Mouse (Mus musculus): Measurements from ENCODE around the gene Prrt2.

Gene Prrt2

DNA sequence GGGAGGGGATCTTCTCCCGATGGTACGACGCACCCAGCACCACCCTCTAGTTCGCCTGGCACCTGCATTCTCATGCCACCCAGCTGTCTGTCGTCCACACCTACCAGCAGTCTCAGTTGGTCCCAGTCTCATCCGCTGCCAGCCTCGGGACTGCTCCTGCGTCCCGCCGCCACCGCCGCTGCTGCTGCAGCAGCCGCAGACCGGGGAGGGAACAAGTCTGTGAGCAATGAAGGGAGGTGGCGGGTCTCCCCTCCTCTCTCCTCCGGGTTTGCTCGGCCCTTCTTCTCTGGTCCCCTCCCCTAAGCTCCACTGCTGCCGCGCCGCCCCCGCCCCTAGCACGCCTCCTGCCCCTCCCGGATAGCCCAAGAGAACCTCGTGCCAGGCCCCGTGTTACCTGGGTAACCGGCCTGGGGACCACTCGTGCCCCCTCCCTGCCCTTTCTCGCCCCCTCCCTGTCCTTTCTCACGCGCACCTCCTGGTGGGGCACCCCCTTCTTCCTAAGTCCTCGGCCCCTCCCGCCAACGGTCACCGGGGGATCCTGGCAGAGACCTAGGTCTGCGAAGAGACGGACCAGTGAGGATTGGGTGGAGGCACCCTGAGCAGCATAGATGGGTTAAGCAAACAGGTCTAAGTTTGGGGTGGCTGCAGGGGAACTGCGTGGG is at the start of gene Prrt2, which contains the start of gene Gm42742:
Gene Prrt2, minus strand, starts transcription at position 311 of the 662 bp plus-strand sequence.
Gene Gm42742, minus strand, starts transcription at position 197 of the 662 bp plus-strand sequence.
- DNase-seq (ENCODE audit: low read depth, low spot score) = no peak

DNA sequence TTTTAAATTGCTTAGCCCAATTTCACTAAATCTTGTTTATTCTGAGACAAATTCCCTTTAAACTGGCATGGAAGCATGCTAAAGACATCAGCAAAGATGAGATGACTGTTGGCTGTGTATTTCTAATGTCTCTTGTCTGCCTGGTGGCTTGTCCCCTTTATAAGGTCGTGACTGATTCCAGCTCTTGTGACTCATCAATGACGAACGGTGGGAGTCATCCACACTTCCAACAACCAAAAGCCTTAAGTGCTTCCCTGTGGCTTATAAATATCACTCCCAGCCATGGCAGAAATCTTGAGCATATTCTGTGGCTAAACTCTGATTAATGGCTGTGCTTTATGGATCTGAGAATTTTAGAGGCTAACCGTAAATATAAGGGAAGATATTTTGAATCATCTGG is 45.3 kb upstream of the Prrt2 start:
- no peak for DNase-seq (ENCODE audit: low read depth, low spot score)

DNA sequence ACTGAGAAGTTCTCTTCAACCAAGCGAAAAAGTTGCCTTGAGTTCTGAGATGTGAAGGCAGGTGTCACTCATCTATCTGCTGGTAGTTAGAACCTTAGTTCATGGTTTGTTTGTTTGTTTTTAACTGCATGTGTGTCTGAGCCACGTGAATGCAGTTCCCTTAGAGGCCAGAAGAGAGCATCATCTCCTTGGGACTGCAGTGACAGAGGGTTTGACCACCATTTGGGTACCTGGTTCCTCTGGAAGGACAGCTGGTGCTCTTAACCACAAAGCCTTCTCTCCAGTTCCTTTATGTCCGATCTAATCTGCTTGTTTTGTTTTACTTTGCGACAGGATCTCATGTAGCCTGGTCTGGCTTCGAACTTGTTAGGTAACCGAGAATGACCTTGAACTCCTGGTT is 44.5 kb upstream of the Prrt2 start:
- DNase-seq (ENCODE audit: low read depth, low spot score) = no peak

DNA sequence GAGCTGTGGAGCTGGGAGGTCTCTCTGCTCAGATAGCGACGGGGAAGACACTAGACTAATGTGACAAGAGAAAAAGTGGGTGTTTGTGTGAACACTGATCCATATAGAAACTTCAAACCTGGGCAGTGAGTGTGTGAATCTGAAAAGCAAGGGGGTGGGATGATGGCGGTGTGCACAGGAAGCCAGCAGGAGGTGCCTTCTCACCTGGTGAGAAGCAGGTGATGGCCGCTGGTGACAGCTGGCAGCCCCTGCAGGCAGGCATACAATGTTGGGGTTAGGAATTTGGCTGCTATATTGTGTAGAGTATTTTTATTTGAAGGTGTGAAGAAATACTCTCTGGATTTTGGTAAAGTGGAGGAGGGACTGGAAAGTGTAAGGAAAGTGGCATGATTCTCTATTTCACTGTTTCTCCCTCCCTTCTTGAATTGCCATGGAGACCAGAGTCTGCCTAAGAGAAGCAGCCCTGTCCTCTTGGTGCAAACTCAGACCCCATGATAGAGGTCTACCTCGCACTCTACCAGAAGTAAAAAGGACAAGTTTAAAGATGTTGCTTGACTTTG is 34.1 kb upstream of the Prrt2 start:
- DNase-seq (ENCODE audit: low read depth, low spot score) = no peak

DNA sequence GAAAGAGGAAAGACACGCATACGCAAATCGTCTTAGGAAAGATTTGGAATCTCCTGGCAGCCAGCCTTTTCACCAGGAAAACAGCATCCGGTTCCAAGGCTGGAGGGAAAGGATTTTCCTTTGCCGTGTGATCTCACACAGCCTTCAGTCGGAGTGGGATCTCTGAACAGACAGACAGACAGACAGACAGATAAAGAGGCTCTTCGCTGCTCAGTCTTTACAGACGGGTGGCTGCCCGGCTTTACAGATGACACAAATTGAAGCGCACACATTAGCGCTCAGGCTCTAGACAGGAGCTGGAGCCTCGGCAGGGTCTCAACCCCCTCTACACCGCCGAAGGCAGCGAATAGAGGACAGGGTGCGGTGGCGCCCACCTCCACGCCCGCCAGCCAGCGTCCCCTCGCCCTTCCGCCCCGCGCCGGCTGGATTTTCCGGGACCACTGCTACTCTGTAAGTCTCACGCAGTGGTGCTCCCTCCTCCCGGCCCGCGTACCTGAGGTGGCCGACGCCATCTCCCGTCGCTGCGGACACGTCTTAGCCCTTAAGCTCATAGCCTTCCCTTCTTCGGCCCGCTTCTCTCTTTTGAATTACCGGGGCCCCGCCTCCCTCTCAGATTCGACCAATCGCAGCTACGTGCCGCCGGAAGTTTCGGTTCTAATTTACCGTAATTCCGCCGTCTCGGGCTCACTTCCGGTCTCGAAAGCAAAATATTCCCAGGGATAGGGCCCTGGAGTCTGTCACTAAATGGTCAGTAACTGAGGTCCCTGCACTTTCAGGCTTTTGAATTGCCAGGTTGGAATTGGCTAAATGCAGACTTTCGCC is 21.1 kb upstream of the Prrt2 start, which contains the start of gene Kif22:
Gene Kif22, minus strand, starts transcription at position 621 of the 822 bp plus-strand sequence.
- peak; percentile 78 for DNase-seq (ENCODE audit: low read depth, low spot score)

DNA sequence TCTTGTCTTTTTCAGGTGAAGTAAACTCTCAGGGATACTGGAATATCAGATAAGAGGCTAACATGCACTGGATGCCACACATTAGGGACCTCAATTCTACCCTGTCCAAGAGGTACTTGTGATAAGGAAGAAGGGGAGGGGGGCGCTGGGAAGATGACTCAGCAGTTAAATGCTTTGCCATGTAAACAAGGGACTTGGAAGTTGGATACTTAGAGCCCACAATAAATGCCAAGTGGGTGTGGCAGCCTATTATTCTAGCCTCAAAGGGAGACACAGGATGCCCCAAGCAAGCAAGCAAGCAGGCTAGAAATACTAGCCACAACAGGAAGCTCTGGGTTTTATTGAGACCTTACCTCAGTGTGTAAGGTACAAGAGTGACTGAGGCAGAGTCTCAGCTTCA is 10.2 kb upstream of the Prrt2 start:
- DNase-seq (ENCODE audit: low read depth, low spot score) = no peak

DNA sequence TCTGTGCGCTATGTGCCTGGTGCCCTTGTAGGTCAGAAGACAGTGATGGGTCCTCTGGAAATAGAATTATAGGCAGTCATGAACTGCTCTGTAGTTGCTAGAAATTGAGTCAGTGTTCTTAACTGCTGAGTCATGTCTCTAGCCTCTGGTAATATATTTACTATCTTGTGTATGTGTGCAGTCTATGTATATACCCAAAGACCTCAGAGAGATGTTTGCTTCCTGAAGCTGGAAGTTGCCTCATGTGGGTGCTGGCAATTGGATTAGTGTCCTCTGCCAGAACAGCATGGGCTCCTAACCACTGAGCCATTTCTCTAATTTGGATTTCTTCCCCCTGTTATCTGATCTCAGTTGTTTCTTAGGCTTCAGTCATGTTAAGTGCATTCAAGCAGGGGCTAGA is 9.2 kb upstream of the Prrt2 start:
- no peak for DNase-seq (ENCODE audit: low read depth, low spot score)

DNA sequence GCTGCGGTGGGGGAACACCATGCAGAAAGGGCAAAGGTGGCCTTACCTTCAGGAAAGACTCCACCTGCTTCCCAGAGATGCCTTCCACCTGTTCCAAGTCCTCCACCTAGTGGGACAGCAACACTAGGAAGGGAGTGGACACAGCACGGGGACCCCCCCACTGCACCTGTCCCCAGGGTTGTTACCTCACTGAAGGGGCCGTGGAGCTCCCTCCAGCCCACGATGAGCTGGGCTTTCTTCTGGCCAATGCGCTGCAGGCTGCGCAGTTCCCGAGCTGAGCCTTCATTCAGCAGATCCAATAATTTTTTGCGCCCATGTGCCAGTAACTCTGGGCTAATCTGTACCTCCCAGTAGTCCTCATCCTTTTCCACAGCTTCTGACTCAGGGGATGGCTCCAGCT is 6.9 kb upstream of the Prrt2 start:
- DNase-seq (ENCODE audit: low read depth, low spot score) = no peak

DNA sequence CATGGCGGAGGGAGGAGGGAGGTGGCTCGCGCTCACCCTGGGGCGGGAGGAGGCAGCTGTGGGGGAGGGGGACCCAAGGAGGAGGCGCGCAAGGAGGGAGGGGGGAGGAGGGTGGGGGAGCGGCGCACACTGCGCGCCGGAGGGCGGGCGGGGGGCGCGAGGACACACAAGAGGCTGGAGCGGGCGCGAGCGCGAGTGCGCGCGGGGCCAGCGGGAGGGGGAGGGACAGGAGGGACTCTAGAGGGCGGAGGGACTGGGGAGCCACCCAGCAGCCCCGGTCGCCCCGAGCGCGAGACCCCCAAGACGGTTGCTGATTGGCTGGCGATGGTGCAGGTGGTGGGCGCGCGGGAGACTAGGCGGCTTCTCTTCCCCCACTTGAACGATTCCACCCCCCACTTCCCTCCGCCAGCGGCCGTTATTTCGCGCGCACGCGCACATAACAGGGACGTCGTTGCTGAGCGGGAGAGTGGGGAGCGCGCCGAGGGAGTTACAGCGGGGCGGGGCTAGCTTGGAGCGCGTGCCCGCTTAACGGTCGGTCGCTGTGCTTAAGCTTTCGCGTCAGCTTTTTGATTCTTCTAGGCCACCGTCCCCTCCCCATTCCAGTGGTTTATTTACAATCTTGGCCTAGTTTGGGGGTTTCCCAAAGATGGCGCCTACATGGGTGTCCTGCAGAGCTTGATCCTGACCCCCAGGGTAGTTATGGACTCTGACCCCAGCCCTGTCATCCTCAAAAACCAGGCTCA is 6.1 kb upstream of the Prrt2 start, which contains the start of gene Maz:
Gene Maz, minus strand, starts transcription at position 54 of the 743 bp plus-strand sequence.
- DNase-seq (ENCODE audit: low read depth, low spot score) = peak; percentile 99

DNA sequence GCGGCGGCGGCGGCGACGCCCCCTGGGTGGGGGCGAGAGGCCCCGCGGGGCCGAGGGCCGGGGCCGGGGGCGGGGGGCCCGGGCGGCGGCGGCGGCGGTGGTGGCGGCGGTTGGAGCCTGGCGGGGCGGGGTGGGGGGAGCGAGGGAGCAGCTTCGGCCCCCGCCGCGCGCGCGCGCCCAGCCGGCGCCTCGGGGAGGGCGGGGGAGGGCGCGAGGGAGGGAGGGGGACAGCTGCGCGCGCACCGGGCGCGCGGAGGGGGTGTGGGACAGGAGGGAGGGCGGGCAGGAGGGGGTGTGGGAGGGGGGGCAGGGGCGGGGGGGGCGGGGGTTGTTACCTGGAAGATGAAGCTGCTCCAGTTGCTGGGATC is 5.6 kb upstream of the Prrt2 start:
- DNase-seq (ENCODE audit: low read depth, low spot score) = no peak

DNA sequence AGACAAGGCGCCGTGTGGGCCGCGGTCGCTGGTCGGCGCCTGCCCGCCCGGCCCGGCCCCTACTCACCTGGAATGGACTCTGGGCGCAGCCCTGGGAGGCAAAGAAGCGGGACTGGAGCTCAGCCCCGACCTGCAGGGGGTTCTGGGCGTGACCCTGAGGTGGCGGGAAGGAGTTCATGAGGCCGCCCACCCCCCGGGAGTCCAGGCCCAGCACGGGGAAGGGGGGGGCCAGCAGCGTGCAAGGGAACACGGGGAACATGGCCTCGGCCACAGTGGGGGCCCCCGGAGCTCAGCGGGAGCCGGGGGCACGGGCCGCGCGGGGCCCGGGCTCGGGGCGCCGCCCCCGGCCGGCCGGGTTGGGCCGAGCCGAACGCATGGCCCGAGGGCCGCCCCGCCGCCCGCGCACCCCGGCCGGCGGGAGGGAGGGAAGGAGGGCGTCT is 5.2 kb upstream of the Prrt2 start:
- DNase-seq (ENCODE audit: low read depth, low spot score) = no peak

DNA sequence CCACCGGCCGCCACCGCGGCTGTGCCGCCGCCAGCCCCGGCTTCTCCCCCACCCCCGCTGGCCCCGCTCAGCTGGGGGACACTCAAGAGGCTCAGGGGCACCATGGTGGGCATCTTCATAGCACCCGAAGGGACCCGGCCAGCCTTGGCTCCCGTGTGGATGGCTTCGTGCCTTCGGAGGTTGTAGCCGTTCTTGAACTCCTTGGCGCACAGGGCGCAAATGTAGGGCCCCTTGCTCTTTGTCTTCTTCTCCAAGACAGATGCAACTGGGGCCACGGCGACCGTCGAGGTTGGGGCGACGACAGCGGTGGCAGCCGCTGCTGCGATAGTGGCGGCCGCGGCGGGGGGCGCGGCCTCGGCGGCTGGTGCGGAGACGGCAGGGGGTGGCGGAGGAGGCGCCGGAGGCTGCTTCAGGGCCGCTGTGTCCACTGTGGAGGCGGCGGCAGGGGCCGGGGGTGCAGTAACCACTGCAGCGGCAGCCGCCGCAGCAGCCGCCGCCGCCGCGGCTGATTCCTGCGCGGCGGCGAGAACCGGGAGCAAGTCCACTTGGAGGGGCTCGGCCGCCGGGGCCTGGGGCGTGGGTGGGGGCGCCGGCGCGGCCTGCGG is 4.6 kb upstream of the Prrt2 start:
- DNase-seq (ENCODE audit: low read depth, low spot score) = no peak

DNA sequence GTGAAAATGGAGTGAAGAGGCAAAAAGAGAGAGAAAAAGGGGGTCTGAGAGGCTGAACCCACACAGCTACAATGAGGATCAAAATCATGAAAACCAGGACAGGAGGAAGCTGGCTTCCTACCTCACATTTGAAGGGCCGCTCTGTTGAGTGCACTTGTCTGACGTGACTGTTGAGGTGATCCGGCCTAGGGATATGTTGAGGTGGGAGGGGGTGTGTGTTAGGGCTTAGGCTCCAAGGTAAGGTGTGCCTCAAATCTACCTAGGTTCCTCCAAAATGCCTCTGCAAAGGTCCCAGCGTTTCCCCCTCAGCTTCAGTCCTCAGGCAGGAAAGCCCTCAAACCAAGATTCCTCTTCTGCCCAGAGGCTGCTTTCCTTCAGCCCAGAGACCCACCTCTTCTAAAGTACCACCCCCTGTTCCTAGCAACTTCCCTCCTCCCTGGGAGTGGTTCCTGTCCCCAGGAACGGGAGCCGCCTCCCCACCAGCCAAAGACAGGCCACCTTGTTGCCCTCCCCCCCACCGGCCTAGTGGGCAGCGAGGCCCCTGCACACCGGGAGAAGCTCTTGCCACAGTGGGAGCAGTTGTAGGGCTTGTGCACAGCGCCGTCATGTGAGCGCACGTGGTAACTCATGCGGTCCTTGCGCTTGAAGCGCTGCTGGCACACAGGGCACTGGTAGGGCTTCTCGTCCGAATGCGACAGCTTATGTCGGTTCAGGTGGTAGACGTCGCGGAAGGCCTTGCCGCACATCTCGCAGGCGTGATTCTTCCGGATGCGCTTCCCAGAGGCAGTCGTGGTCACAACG is 3.9 kb upstream of the Prrt2 start:
- no peak for DNase-seq (ENCODE audit: low read depth, low spot score)

DNA sequence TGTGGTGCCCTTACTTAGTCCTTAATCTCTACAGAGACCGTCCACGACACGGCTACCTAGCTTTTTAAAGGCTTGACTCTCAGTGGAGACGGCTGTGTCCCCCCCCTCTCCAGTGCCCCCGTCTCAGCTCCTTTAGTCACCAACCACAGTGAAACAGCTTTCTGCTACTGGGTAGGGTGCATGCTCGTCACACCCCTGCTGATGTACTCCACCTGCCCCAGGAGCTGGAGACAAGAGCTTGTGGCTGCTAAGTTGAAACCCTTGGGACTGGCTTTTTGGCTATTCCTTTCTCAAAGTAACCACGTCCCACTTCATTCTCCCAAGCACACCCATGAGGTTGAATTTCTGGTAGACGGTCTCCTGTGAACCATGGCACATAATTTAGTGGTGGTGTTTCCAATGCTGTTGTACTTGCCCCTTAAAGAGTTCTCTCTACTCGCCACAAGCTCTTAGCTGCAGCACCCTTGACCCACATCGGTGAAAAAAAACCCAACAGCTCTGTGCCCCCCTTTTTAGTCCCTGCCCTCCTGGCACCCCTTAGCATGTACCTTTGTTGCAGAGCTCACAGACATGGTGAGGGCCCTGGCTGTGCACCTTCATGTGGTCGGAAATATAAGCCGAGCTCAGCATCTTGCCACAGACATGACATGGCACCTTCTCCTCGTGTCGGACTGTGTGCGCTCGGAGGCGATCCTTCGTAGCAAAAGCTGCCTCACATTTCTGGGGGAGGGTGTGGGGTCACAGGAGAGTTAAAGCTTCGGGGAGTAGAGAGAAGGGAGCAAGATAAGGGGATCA is 3.1 kb upstream of the Prrt2 start:
- DNase-seq (ENCODE audit: low read depth, low spot score) = no peak

DNA sequence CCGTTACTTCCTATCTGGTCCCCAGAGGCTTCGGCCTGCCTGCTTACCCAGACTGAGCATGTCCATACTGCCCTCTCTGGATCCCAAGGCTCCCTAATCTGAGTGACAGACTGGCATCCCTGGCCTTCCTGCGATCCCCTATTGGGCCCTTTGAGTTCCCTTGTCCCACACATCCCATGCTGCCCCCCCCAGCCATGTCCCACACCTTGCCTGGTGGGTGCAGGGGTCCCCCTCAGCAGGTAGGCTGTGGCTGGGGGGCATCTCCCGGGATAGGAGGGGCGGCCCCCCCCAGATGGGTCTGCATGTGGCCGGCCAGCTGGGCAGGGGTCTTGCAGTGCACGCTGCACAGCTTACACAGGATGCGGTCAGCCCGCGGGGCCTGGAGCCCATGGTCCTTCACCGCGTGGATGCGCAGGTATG is 2.3 kb upstream of the Prrt2 start:
- DNase-seq (ENCODE audit: low read depth, low spot score) = no peak

DNA sequence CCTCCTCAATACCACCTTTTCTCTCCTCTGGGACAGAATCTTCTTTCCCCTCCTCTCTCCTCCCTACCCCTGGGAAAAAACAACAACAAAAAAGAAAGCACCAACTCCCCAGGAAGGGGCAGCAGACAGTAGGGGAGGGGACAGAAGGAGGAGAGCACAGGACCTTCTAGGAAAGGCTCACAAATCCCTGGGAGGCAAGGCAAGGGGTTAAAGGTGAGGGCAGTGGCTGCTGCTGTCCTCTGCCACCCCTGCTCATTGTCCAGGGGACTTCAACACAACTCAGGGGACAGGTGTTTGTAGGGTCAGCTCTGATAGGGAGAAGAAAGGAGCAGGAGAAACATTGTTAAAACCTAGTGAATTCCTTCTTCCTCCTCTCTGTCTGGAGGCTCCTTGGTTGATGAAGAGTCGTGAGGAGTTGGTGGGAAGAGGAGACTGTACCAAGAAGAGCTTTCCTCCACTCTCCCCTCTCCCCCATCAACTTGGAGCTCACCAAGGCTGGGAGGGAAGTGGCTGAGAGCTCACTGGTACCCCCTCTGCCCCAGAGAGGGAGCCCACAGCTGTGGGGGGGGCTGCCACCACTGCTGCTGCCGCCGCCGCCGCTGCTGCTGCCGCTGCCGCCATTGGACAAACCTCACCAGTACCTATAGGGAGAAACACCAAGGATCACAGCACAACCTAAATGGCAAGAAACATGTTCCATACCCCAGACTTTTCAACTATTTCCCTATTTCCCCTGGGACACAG is 1.7 kb upstream of the Prrt2 start:
- DNase-seq (ENCODE audit: low read depth, low spot score) = no peak

DNA sequence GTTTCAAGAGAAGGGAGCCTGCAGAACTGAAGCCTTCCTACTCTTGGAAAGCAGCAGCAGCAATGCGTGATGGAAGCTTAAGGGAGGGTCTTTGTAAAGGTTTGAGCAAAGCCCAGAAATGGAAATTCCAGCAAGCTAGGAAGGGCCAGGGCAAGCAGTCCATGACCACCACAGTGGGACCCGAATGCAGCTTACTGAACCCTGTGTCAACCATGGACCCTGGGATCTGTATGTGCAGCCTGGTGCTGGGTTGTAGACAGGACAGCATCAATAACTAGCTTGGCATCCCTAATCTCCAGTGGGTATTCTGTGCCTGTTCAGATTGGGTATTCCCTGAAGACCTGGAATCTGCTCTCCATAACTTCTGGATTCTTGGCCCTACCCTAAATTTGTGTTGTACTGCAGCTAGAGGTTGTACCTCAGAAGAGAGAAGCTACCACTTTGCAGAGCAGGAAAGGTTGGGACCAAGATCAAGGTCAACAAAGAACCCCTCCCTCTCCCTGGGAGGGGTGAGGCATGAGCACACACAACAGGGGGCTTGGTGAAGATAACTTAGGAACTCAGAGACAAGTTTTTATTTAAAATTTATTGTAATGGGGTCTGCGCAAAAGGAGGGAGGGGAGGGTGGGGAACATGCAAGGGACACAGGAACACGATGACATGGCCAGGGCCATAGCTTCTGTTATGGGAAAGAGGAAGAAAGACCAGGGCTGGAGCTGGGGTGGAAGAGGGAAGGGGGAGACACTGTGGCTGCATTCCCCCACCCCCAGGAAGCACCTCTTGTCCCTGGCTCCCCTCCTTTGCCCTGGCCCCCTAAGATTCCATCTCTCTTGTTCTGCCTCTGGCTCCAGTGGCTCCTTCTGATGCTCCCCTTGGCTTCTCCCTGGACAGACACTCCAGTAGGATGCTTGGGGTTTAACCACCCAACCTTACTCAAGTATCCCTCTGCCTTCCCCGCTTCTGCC is 834 bp upstream of the Prrt2 start:
- no peak for DNase-seq (ENCODE audit: low read depth, low spot score)

DNA sequence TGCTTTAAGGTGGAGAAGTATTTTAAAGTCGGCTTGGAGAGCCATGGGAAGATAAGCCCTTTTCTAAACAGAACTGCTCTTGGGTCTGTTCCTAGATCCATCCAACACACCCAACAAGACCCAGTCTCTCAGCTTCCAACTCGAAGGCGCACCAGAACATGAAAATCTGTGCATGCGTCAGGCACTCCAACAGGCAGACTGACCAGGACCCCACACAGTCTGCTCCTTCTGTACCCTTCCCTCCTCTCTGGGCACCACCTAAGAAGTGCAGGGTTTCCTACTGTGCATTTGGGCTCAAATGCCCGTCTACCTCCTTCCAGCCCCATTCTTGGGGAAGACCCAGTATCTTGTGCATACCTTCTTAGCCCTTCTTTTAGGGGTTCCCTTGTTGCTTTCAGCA is 520 bp downstream of the Prrt2 start:
- no peak for DNase-seq (ENCODE audit: low read depth, low spot score)
